Comparison of ENCODE assay signal across 11 mouse cellular contexts in the genomic region with DNA sequence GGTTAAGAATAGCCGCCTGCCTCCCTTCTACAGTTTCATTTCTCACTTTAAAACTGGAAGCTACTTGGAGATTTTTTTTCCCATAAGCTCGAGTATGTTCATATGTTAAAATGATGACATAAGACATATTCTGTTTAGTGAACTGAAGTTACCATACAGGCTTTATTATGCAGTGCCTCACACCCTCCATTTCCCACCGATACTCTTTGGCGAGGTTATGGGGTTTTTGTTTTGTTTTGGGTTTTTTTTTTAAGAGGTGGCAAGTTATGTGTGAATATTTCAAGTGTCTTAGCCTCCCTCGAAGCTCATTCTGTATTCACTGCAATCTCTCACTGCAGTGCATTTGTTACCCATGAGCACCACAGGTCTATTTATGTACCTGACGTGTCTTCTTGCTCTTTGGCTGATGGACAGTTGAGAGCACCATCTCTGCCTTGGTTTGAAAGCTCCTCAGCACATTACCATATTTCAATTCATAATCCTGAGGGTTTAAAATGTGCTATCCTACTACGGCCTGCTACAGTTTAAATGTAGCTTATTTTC.
"Had no signal": no experiment of that assay in that cellular context is flagged by ENCODE, and none has a peak within 500 bp of the region (broad histone marks: within the 10 kb centered on the region; RNA-seq: fewer than 3 reads in every experiment).

No protein-coding gene starts in this region.

- DNase-seq: kidney, adult 8-10 months; kidney, postnatal 10 days; kidney, postnatal 36 days; layer of hippocampus, postnatal 36 days; liver, embryonic 13.5 days; lung, adult 2 months; lung, postnatal 14 days; lung, postnatal 4 days; thymus, postnatal 25 days had no signal

- ATAC-seq: intestine, postnatal 0 days; midbrain, embryonic 15.5 days had no signal
